Mouse (Mus musculus): ENCODE results near the gene Nectin4. TPM values are rescaled to one million over a fixed set of nuclear protein-coding genes. Genes with fewer than 3 reads are reported as not detected.
A peak's percentile ranks its signal among the peaks of the same experiment; 100 is the strongest.

Gene Nectin4
- polyA plus RNA-seq, 1 experiment from 2014 or later, result 1.4 TPM

DNA sequence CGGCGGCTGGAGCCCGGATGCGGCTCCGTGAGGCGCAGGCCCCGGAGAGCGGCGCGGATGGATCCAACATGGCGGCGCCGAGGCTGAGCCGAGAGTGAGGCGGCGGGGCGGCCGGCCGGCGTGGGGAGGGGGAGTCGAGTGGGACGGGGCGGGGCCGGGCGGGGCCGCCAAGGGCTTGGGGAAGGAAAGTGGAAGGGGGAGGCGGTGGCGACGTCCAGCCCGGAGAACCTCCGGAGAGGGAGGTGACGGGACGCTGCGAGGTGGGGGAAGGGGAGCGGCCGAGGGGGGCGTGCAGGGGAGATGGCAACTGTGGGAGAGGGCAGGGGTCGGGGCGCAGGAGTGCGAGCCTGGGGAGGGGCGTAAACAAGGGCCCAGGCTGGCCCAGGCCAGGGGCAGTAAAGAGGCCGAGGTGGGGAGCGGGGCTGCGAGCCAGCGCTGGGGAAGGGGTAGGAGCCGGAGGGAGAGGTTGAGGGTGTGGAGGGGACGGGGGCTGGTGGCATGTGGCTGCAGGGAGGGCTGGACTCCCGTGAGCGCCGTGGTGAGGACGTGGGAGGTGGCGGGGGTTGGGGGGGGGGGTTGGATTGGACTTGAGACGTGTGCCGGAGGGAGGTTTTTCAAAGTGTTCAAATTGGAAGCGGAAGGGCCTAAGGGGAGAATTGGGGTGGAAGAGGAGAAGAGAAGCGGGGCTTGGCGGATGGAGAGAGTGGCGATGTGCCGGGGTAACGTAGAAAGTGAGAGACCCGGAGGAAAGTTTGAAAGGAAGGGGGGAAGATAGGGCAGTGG lies 40.3 kb upstream of the Nectin4 start:
- no peaks in the 10 kb centered on the region for H3K27me3 ChIP-seq (ENCODE audit: control insufficient read depth, insufficient read depth, low read length)
- WGBS, result 1% methylated on average over 60 of the region's 61 CpGs
- H3K9me3 ChIP-seq (ENCODE audit: control insufficient read depth, low read length), result no peaks in the 10 kb centered on the region
- peak overlapping the region; percentile 82 for H3K4me3 ChIP-seq (replicated peaks; ENCODE audit: low read depth, low read length)
- peak overlapping the region; percentile 83 for H3K4me2 ChIP-seq (ENCODE audit: low read length)
- H3K4me1 ChIP-seq (ENCODE audit: control insufficient read depth, insufficient read depth, low read length), result peaks cover 32% of the 10 kb centered on the region
- peaks cover 7% of the 10 kb centered on the region; the same call in 1 of the 2 replicates for H3K36me3 ChIP-seq (ENCODE audit: control insufficient read depth, insufficient read depth, low read length)
- peak overlapping the region; percentile 84 for H3K9ac ChIP-seq (replicated peaks; ENCODE audit: low read length)
- ATAC-seq (ENCODE audit: low FRiP score, low TSS enrichment), result peak; percentile 88
- DNase-seq, result peak; percentile 93
- peak overlapping the region; percentile 99 for H3K27ac ChIP-seq (replicated peaks; ENCODE audit: low read depth, low read length)

DNA sequence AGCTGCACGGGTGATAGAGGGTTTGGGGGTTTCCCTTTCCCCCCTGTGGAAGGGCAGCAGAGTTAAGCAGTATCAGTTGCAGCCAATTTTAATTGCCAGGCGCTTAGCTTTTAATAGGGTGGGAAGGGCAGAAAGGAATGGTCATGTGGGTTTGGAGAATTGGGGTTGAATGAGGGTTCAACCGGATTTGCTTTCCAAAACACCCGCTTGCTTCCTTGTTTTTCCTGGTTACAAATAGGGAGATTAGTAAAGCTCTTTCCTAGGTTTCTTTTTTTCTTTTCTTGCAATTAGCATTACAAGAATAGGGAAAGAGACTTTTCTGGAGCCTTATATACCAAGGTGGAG lies 39.7 kb upstream of the Nectin4 start:
- no peak for DNase-seq
- 2% methylated on average over 4 of the region's 4 CpGs for WGBS
- peaks cover 32% of the 10 kb centered on the region for H3K4me1 ChIP-seq (ENCODE audit: control insufficient read depth, insufficient read depth, low read length)
- H3K9me3 ChIP-seq (ENCODE audit: control insufficient read depth, low read length), result no peaks in the 10 kb centered on the region
- H3K36me3 ChIP-seq (ENCODE audit: control insufficient read depth, insufficient read depth, low read length), result peaks cover 7% of the 10 kb centered on the region; the same call in 1 of the 2 replicates
- ATAC-seq (ENCODE audit: low FRiP score, low TSS enrichment), result no peak
- H3K4me2 ChIP-seq (ENCODE audit: low read length), result peak overlapping the region; percentile 83
- peak overlapping the region; percentile 84 for H3K9ac ChIP-seq (replicated peaks; ENCODE audit: low read length)
- peak overlapping the region; percentile 82 for H3K4me3 ChIP-seq (replicated peaks; ENCODE audit: low read depth, low read length)
- H3K27ac ChIP-seq (replicated peaks; ENCODE audit: low read depth, low read length), result peak overlapping the region; percentile 99
- no peaks in the 10 kb centered on the region for H3K27me3 ChIP-seq (ENCODE audit: control insufficient read depth, insufficient read depth, low read length)

DNA sequence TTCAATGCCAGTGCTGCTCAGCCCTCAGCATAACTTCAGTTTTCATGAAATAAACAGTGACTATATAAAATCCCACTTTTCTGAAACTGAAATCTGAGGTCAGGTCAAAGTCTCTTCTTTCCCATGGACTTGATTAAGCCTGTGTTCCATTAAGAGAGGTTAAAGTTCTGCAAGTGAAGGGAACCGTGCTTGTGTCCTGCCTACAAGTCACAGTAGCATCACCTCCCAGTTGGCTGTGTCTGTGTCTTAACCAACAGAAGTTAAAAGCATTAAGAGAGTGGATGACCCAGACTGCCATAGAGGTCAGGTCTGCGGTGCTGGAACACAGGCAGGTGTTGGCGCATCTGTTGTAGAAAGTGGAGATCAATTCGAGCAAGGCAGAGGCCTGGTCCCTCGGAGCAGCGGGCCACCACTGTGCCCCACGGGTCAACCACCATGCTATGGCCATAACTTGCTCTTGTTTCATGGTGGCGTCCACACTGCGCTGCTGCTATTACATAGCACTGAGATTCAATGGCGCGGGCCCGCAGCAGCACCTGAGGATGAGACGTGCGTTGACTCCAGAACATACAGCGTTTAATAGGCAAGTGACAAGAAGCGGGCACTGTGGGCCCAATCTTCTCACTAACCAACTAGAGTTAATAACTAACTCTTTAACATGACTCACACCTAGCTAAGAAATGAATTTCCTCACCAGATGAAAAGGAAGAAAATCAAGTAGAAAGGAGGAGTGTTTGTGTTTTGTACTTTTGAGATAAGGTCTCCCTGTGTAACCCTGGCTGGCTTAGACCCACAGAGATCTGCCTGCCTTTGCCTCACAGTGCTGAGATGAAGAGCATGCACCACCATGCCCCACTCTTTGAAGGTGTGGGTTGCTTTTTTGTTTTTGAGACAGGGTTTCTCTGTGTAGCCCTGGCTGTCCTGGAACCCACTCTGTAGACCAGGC lies 27.4 kb upstream of the Nectin4 start:
- Histone ChIP-seq H3K4me2 (ENCODE audit: low read length) (no peak overlapping the region), H3K4me1 (ENCODE audit: control insufficient read depth, insufficient read depth, low read length) (peaks cover 16% of the 10 kb centered on the region), H3K9me3 (ENCODE audit: control insufficient read depth, low read length) (peaks cover 7% of the 10 kb centered on the region), H3K4me3 (replicated peaks; ENCODE audit: low read depth, low read length) (no peak overlapping the region), H3K27ac (replicated peaks; ENCODE audit: low read depth, low read length) (no peak overlapping the region), H3K36me3 (ENCODE audit: control insufficient read depth, insufficient read depth, low read length) (peaks cover 61% of the 10 kb centered on the region), H3K27me3 (ENCODE audit: control insufficient read depth, insufficient read depth, low read length) (no peaks in the 10 kb centered on the region), H3K9ac (replicated peaks; ENCODE audit: low read length) (no peak overlapping the region)
- 96% methylated on average over 16 of the region's 16 CpGs for WGBS
- no peak for ATAC-seq (ENCODE audit: low FRiP score, low TSS enrichment)
- DNase-seq, result no peak

GRCm38 (mm10) chr1:171343922-171344677 lies 25.8 kb upstream of the Nectin4 start:
- Histone ChIP-seq H3K36me3 (ENCODE audit: control insufficient read depth, insufficient read depth, low read length) (peaks cover 50% of the 10 kb centered on the region), H3K9me3 (ENCODE audit: control insufficient read depth, low read length) (peaks cover 7% of the 10 kb centered on the region), H3K27ac (replicated peaks; ENCODE audit: low read depth, low read length) (no peak overlapping the region), H3K4me2 (ENCODE audit: low read length) (peak overlapping the region; percentile 93), H3K4me3 (replicated peaks; ENCODE audit: low read depth, low read length) (no peak overlapping the region), H3K27me3 (ENCODE audit: control insufficient read depth, insufficient read depth, low read length) (no peaks in the 10 kb centered on the region), H3K4me1 (ENCODE audit: control insufficient read depth, insufficient read depth, low read length) (peaks cover 16% of the 10 kb centered on the region), H3K9ac (replicated peaks; ENCODE audit: low read length) (no peak overlapping the region)
- ATAC-seq (ENCODE audit: low FRiP score, low TSS enrichment) (no peak), DNase-seq (no peak)
- 86% methylated on average over 9 of the region's 9 CpGs for WGBS

- peaks cover 16% of the 10 kb centered on the region for H3K4me1 ChIP-seq (ENCODE audit: control insufficient read depth, insufficient read depth, low read length)
- 79% methylated on average over 9 of the region's 9 CpGs for WGBS
- peaks cover 7% of the 10 kb centered on the region for H3K9me3 ChIP-seq (ENCODE audit: control insufficient read depth, low read length)
- peaks cover 44% of the 10 kb centered on the region for H3K36me3 ChIP-seq (ENCODE audit: control insufficient read depth, insufficient read depth, low read length)
- H3K27ac ChIP-seq (replicated peaks; ENCODE audit: low read depth, low read length), result no peak overlapping the region
- no peak for ATAC-seq (ENCODE audit: low FRiP score, low TSS enrichment)
- peak overlapping the region; percentile 93 for H3K4me2 ChIP-seq (ENCODE audit: low read length)
- no peak for DNase-seq
- no peaks in the 10 kb centered on the region for H3K27me3 ChIP-seq (ENCODE audit: control insufficient read depth, insufficient read depth, low read length)
- H3K9ac ChIP-seq (replicated peaks; ENCODE audit: low read length), result peak overlapping the region; percentile 77
- H3K4me3 ChIP-seq (replicated peaks; ENCODE audit: low read depth, low read length), result peak overlapping the region; percentile 98
Observed at GRCm38 (mm10) chr1:171344715-171345114, 25.2 kb upstream of the Nectin4 start.

GRCm38 (mm10) chr1:171345225-171346094 lies 24.4 kb upstream of the Nectin4 start, which contains the start of the genes Nit1 and Pfdn2:
Nit1 (minus strand) TSS chr1:171345646.
Pfdn2 (plus strand) TSS chr1:171345670.
- ATAC-seq (ENCODE audit: low FRiP score, low TSS enrichment) (peak; percentile 93), DNase-seq (peak; percentile 96)
- H3K4me3 ChIP-seq (replicated peaks; ENCODE audit: low read depth, low read length), result peak within 1 kb of the TSS; percentile 98
- H3K4me1 ChIP-seq (ENCODE audit: control insufficient read depth, insufficient read depth, low read length), result peaks cover 16% of the 10 kb centered on the region
- no peaks in the 10 kb centered on the region for H3K27me3 ChIP-seq (ENCODE audit: control insufficient read depth, insufficient read depth, low read length)
- peaks cover 36% of the 10 kb centered on the region for H3K36me3 ChIP-seq (ENCODE audit: control insufficient read depth, insufficient read depth, low read length)
- peak within 1 kb of the TSS; percentile 93 for H3K4me2 ChIP-seq (ENCODE audit: low read length)
- peak within 1 kb of the TSS; percentile 79 for H3K27ac ChIP-seq (replicated peaks; ENCODE audit: low read depth, low read length)
- 1% methylated on average over 53 of the region's 53 CpGs for WGBS
- H3K9ac ChIP-seq (replicated peaks; ENCODE audit: low read length), result peak within 1 kb of the TSS; percentile 77
- H3K9me3 ChIP-seq (ENCODE audit: control insufficient read depth, low read length), result peaks cover 7% of the 10 kb centered on the region

- Histone ChIP-seq H3K4me3 (replicated peaks; ENCODE audit: low read depth, low read length) (peak overlapping the region; percentile 98), H3K27ac (replicated peaks; ENCODE audit: low read depth, low read length) (peak overlapping the region; percentile 79), H3K4me2 (ENCODE audit: low read length) (peak overlapping the region; percentile 93), H3K27me3 (ENCODE audit: control insufficient read depth, insufficient read depth, low read length) (no peaks in the 10 kb centered on the region), H3K36me3 (ENCODE audit: control insufficient read depth, insufficient read depth, low read length) (peaks cover 30% of the 10 kb centered on the region), H3K9me3 (ENCODE audit: control insufficient read depth, low read length) (peaks cover 7% of the 10 kb centered on the region), H3K9ac (replicated peaks; ENCODE audit: low read length) (peak overlapping the region; percentile 77), H3K4me1 (ENCODE audit: control insufficient read depth, insufficient read depth, low read length) (peaks cover 16% of the 10 kb centered on the region)
- WGBS, result 2% methylated on average over 14 of the region's 14 CpGs
- ATAC-seq (ENCODE audit: low FRiP score, low TSS enrichment) (no peak), DNase-seq (no peak)
Observed at GRCm38 (mm10) chr1:171346095-171346450, 23.8 kb upstream of the Nectin4 start.

Measured in midbrain, embryonic 14.5 days (tissue).